Mouse (Mus musculus) kidney, postnatal 25 days (tissue): ENCODE data around the gene Srms.

ENCODE experiments used
- DNase-seq, 2 experiments: peaks; one replicate each; pipeline ENCODE4 v3.0.0; 2021; ENCODE audit warnings: mixed read lengths in 2 of 2

The Srms gene

DNA sequence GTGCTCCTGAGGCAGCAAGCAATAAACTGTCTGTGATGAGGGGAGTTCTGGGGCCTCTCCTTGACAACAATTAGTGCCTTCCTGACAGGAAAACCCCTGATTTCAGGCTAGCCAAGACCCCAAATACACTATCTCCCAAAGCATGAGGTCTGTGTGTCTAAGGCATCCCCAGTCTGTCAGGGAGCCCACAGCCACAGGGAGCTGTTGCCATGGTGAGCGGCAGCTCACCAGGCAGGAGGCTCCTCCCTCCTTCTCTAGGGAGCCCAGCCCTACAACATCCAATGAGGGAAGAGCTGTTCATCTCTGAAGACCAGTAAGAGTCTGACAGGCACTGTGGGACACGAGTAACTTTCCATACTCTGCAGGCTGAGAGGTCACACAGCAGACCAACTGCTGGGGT, 53.2 kb downstream of the Srms start:
- no peak for DNase-seq

DNA sequence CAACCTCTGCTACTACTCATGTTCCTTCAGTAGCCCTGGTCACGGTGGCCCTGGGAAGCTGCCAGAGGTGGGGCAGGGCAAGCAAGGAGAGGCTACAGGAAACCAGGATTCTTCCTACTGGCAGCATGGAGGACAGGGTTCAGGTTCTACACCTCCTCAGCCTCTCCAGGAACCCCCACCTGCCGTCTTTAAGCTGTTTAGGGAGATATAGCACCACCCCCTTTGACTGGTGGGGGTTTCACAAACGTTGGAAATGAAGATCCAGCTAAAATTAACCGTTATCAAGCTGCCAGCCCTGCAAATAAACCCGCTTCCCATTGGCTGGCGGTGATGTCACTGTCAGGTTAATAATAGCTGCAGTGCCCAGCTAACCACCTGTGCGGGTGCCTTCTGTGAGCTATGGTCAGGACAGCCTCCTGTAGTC, 53.9 kb downstream of the Srms start:
- no peak for DNase-seq

DNA sequence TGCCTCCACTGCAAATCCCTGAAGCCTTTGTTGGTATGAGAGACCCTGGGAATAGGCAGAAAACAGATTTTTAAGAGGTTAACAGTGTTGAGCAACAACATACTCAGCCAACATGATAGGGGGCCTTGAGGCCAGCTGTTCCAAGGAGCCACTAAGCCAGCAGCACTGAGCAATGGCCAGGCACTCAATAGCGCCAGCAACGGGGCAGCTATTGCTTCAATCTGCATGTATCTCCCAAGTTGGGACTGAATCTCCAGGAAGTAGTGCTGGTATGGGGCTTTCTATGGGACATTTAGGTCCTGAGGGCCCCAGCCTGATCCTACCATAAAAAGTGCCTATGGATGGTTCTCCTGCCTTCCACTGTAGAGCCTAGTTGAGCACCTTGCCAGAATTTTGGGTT, 54.5 kb downstream of the Srms start:
- no peak for DNase-seq

DNA sequence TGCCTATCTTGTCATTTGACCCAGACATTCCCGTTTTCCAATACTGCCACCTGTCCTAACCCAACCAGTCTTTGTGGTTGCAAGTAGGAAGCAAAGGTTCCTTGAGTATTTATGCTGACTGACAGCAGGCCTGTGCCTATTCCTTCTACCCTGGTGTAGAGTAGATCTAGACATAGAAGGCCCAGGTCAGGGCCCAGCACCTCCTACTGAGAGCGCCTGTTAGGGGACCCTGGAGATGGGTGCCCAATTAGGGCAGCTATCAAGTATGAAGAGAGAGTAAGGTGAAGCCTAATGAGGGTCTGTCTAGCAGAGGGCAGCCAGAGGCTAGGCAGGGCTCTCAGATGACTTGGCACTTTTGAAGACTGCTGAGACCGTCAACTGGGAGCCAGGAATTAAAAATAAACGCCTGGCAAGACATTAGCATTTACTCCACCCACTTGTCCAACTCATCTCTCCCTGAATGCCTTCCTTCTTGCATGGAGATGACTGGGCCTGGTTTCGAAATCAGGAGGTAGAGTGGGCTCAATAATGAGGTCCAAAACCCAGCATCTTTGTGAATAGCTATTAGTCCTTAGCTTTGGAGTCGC, 55.2 kb downstream of the Srms start:
- no peak for DNase-seq

DNA sequence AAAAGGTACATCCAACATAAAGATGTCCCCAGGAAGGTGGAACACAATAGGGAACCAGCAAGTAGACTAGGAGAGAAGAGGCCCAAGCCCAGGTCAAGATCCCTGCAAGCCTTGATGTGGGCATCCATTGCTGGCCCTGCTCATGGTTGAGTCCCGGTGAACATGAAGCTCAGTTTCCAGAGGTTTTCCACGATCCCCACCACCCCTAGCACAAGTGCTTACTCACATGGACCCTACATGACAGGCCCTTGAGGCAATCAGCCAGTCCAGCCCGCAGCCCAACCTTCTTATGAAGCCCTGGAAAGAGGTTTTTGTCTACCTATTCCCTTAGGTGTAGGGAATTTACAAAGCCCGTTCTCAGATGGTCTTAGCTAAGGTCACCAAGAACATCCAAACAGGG, 55.8 kb downstream of the Srms start:
- DNase-seq: no peak

DNA sequence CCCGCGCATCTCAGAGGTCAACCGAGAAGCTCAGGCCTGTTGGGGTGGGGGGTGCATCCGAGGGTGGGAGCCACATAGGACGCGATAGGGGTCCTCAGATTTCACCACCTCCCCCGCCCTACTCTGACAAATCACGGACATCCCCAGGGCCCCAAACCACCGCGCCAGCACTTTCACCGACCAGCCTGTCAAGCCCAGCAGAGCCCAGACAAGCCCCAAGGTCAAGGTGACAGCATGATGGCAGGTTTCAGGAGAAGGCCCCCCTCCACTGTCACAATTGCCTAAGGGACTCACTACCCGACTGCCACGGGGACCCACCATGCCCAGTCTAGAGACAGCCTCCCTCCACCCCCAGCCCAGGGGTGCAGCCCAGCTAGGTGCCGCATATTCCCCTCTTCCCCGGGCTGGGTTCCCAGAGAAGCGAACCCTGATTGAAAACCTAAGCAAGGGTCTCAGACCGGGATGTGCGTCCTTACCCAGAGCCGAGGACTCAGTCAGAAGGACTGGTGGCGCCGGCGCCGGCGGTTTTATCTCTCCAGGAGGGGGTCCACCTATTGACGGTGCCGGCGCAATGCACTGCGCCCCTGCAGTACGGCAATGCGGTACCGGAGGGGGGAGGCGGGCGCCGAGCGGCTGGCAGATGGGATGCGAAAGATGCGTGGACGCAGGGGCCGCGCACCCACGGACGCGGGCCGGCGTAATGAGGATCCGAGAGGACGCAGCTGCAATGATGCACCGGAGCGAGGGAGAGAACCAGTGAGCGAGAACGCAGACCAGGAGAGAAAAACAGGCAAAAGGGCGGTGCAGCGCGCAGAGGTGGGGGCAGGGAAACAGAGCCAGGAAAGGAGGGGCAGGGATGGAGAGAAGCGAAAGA, 56.5 kb downstream of the Srms start, which contains the start of gene Eef1a2:
Gene Eef1a2, minus strand, starts transcription at position 767 of the 874 bp plus-strand sequence.
- DNase-seq: no peak

DNA sequence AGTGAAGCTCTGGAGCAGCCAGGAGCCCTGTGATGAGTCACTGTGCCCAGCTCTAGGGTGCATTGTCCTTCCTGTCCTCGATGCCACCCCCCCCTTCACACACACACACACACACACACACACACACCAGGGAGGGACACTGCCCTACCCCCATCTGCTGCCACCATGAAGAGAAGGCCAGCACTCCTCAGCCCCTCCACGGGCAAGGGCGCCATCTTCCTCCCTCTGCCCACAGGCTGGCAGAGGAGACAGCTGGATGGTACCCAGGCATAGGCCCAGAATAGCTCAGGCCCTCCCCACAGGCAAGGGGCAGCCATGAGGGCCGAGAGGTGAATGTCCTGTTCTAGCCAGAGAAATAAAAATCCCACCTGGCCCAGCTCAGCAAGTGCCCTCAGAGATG, 57.2 kb downstream of the Srms start:
- no peak for DNase-seq
